Mouse (Mus musculus): ENCODE measurements around the gene Cbfa2t2.
"Not testable (repeated sequence)": the region's sequence is repeated elsewhere in the genome, so short reads cannot be mapped to it uniquely, and the experiment has no call there.

Gene Cbfa2t2

DNA sequence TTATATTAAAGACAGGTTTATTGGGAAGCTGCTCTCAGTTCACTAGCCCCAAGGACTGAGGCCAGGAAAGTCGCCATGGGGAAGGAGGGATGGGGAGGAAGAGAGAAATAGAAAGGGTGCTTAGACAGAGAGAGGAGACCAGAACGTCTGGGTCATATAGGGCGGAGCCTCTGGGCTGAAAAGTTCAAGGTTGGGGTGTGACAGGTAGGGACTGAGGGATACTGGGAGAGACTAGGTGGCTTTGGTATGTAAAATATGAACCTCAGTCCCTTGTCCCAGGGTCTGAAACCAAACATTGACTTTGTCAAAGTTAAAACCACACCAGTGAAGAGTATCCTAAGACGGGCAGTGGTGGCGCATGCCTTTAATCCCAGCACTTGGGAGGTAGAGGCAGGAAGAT, 30.9 kb downstream of the Cbfa2t2 start:
- no peak for DNase-seq (ENCODE audit: low read depth, low spot score)

DNA sequence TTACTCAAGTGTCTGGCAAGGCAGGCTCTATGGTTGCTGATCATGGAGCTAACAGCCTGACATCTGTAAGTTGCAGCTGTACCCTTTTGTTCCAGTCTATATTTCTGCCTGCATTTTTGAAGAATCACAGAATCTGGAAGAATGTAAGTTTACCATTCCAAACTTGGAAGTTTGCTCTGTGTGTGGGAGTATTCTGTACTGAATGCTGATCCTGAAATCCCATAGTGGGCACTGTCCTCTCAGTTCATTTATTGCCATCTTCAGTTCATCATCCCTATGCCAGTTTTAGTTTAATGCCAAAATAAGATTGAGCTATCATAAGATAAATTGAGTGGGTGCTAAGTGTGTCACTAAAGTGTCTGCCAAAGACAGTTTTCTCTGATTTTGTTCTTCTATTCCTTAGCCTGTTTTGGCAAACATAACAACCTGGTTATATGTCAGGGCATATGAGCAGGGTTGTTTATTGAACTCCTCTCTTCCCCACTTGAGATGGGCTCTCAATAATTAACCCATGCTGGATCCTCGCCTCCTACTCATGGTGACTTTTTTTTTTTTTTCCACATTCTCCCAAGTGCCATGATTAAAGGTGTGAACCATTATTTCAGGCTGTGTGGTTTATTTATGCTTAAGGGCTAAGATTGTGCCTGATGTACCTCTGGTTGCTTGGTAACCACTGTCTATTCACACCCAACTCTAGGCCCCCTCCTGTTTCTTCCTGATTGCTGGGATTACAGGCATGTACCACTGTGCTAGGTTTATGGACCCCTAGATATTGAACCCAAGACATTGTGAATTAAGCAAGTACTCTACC, 38.2 kb downstream of the Cbfa2t2 start:
- no peak for DNase-seq (ENCODE audit: low read depth, low spot score)

- DNase-seq (ENCODE audit: low read depth, low spot score) = no peak
These were observed 38.7 kb downstream of the Cbfa2t2 start for GRCm38 (mm10) chr2:154475062-154475349.

GRCm38 (mm10) chr2:154475861-154476260, 39.6 kb downstream of the Cbfa2t2 start:
- no peak for DNase-seq (ENCODE audit: low read depth, low spot score)

DNA sequence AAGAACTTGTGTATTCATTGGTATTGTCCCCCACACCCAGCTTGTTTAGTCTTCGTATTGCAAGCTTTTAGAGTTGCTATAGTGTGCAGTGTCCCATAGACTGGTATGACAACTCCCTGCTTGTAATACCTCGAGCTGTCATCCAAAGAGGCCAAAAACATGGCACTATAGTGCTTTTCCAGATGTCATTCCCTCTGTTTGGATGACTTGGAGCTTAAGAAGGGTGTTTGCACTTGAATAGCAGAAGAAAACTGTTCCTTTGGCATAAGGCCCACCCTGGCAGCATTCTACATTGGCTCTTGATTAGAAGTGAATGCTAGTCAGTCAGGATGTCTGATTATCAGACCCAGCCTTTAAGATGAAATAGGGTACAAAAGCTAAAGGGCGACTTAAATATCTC, 40.7 kb downstream of the Cbfa2t2 start:
- peak; percentile 58 for DNase-seq (ENCODE audit: low read depth, low spot score)

DNA sequence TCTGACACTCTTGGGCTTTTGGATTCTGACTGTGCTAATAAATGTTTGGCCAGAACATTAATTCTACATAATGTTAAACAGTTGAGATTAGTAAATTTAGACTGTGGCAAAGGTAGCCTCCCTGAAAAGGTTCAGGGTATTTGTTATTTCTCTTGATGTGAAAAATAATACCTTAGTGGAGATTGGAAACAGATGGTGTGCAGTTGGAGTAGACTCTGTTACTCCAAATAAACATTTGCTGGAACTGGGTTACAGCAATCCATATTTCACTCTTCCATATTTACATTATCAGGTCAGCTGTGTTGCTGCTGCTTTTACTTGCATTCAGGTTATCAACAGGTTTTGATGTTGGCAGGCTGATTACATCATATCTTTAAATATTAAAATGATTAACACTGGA, 55.5 kb downstream of the Cbfa2t2 start:
- no peak for DNase-seq (ENCODE audit: low read depth, low spot score)

GRCm38 (mm10) chr2:154493559-154493958, 57.3 kb downstream of the Cbfa2t2 start:
- DNase-seq (ENCODE audit: low read depth, low spot score) = not testable (repeated sequence)

DNA sequence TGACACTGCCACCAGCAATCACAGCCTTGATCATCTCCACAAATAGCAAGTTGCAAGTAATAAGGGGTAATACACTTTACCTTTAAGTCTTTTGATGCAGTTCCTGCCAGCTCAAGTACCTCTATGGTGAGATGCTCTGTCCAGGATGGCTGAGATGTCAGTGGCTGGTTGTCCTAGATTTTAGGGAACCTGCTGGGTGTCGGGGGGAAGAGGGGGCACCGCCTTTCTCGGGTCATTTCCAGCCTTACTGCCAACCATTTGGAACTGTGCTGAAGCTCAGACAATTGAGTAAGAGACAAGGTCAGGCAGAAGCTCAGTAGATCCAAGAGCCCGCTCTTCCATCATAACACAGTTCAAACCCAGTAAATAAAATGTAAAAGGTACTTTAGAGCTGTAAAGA, 58.7 kb downstream of the Cbfa2t2 start:
- no peak for DNase-seq (ENCODE audit: low read depth, low spot score)

DNA sequence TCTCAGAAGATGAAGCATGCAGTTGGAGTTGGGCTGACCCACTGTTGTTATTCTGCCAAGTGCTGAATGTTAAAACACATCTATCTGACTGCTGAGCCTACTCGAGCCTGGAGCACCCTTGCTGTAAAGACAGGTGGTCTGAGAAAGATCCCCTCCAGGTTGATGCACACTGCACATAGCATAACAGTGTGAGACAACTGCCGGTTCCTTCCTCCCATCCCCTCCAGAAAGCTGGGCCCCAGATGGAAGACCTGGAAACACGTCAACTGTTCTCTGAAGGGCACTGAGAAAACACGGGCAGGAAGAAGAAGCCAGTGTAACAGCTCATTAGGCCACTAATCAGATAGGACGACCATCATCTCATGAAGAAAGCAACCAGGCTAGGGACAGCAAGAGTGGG, 62.3 kb downstream of the Cbfa2t2 start:
- DNase-seq (ENCODE audit: low read depth, low spot score) = no peak

- DNase-seq (ENCODE audit: low read depth, low spot score) = no peak
These were observed 63.5 kb downstream of the Cbfa2t2 start for GRCm38 (mm10) chr2:154499717-154500247.

DNA sequence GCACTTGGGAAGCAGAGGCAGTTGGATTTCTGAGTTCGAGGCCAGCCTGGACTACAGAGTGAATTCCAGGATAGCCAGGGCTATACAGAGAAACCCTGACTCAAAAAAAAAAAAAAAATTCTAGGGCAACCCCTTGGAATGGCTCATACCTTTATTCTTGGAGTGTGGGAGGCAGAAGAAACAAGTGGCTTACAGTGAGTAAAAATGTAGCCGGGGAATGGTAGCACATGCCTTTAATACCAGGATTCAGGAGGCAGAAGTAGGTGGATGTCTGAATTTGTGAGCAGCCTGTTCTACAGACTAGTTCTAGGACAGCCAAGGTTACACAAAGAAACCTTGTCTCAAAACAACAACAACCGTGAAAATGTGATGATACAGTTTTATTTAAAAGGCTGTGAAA, 64.5 kb downstream of the Cbfa2t2 start:
- no peak for DNase-seq (ENCODE audit: low read depth, low spot score)

DNA sequence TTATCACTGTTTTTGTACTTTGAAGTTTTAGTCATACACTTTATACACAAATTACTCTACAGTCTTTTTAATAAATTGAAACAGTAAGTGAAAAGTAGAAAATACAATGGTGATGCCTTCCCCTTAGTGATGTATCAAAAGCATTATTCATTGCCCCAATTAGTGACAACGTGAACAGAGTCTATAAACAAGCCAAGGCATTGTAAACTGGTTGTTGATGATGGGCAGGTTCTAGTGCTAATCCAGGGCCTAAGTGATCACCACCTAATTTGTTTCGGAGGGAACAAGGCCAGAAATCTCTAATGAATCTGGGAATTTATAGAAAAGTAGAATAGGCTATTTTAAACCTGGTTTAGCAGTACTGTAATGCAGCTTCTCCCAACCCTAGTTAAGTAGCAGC, 70.8 kb downstream of the Cbfa2t2 start:
- no peak for DNase-seq (ENCODE audit: low read depth, low spot score)

DNA sequence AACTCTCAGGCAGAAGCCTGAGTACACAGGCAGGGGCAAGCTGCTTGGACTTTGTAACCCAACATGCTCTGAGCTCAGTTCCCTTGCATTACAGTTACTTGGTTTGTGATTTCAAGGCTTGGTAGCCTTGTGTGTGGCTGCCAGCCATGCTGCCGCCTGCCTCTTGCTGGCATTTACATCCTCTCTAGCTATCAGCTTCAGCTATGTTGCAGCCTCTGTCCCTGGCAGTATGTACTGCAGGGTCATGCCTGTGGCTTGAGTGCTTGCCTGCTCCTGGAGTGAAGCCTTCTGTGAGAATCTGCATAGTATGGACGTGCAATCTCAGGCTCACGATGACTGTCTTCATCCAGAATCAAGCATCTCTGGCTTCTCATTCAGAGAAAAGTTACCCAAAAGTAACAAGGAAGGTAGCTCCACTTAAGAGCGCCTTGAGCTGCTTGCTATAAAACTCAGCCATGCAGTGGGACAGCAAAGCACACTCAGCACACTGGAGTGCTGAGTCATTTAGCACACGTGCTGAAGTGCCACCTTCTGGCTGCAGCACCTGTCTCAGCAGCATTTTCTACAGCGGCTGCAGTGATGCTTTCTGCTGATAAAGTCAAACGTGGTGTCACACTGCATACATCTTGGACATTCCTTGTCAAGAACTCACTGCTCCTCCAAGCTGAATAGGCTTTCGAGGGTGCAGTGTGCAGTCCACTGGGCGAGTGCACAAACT, 71.4 kb downstream of the Cbfa2t2 start:
- no peak for DNase-seq (ENCODE audit: low read depth, low spot score)

GRCm38 (mm10) chr2:154508450-154508849, 72.2 kb downstream of the Cbfa2t2 start:
- no peak for DNase-seq (ENCODE audit: low read depth, low spot score)

DNA sequence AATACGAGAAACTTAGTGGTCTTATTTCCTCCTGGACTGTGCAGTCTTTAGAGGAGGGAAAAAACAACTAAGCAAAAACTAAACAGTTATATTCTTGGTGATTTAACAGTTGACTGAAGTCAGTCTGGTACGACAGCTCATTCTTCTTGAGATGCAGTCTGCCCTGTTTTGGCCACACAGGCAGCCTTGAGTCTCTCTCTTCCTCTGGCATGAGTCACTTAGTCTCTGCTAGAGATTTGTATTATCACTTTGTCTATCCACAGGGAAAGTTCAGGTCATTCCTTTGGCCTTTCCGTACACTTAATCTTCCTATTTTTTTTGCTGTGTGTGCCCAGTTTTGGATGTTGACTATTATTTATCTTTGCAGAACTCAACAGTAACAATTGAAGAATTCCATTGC, 73.9 kb downstream of the Cbfa2t2 start:
- no peak for DNase-seq (ENCODE audit: low read depth, low spot score)

DNA sequence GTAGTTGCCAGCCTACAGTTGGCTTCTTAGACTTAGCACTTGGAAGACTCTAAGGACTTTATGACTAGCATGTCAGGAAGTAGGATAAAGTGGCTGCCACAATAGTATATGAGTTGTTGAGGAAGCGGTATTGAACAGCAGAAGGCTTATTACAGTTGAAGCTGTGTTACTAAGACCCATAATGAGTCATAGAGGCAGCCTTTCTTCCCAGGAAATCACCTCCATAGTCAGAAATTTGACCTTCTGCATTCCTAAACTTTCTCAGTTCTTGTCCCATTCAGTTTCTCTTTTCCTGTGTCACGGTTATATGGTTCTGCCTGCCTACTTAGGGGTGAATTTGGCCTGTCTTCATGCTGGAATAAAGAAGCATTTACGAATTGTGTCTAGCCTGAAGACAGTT, 80.7 kb downstream of the Cbfa2t2 start:
- DNase-seq (ENCODE audit: low read depth, low spot score) = no peak

GRCm38 (mm10) chr2:154517424-154517823, 81.1 kb downstream of the Cbfa2t2 start:
- DNase-seq (ENCODE audit: low read depth, low spot score) = no peak

GRCm38 (mm10) chr2:154521449-154521848, 85.2 kb downstream of the Cbfa2t2 start:
- no peak for DNase-seq (ENCODE audit: low read depth, low spot score)

DNA sequence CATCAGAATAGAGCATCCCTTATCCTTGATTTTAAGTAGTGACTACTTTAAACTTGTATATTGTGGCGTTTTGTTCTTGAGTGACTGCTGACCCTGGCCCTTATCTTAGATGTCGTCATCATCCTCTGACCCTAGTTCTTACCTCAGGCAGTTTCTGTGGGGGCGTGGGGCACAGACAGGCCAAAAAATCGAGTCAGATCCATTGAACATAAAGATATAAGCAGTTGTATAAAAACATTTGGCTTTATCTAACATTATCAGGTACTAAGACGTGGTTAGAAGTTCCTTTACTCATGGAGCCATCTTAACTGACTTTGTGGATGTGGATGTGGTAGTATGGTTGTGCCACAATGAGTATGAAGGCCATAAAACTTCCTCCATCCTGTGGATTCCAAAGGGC, 86.1 kb downstream of the Cbfa2t2 start:
- DNase-seq (ENCODE audit: low read depth, low spot score) = no peak

GRCm38 (mm10) chr2:154525285-154525684, 89.0 kb downstream of the Cbfa2t2 start:
- DNase-seq (ENCODE audit: low read depth, low spot score) = no peak

DNA sequence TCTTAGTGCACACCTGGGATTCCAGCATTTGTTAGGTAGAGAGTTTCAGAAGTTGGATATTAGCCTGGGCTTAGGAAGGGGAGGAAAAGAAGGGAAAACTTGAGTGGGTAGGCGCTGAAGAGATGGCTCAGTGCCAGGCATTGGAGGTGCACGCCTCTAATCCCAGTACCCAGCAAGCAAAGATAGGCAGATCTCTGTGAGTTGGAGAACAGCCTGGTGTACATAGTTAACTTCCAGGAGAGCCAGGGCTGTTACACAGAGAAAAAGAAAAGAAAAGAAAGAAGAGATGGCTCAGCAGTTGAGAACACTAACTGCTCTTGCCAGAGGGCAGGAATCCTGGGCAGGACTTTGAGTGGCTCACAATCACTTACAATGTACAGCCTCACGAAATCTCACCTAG, 90.2 kb downstream of the Cbfa2t2 start:
- DNase-seq (ENCODE audit: low read depth, low spot score) = no peak

DNA sequence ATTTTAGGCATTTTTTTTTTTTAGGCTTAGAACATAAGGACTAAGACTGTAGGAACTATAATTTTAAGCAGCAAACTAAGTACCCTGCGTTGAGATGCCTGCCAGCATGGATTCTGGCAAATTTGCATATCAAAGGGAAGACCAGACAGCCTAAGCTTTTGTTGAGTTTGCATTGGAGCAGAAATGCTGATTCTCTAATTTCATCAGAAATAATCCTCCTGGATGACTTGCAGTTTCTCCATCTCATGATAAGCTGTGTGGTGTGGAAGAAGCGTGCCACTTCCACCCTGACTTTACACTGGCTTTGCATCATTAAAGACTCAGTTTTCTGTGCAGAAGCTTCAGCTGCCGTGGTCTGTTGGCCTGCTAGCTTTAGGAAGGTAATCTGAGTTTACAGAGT, 96.6 kb downstream of the Cbfa2t2 start:
- no peak for DNase-seq (ENCODE audit: low read depth, low spot score)

DNA sequence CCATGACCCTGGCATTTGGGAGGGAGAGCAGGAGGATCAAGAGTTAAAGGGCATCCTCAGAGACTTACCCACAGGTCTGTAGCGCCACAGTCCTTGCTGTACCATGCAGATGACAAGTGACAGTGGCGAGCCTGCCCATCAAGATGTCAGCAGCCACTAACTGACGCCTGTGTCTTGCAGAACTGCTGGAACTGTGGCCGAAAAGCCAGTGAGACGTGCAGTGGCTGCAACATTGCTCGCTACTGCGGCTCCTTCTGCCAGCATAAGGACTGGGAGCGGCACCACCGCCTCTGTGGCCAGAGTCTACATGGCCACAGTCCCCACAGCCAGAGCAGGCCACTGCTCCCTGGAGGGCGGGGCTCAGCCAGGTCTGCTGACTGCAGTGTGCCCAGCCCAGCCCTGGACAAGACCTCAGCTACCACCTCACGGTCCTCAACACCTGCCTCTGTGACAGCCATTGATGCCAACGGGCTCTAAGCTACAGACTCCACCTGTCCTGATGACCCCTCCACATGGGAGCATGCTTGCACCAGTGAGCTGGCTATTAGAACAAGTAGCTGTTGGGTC, 98.5 kb downstream of the Cbfa2t2 start:
- DNase-seq (ENCODE audit: low read depth, low spot score) = no peak
